Mouse (Mus musculus) midbrain, embryonic 12.5 days (tissue): ENCODE data around the gene Tenm3. TPM values are rescaled to one million over a fixed set of nuclear protein-coding genes. Genes with fewer than 3 reads are reported as not detected.

Experiments used
- ATAC-seq: fragments of 200-750 bp; cut with Nextera tagmentation; 2 replicates; pipeline ENCODE4 v1.8.0; 2017; ENCODE audit warnings: low read depth, moderate TSS enrichment, moderate library complexity; ENCODE audit not compliant: low FRiP score
- H3K27ac ChIP-seq: fragments of 300-500 bp; sonication (generic); replicated peaks from 2 replicates; pipeline ENCODE4 v1.5.1; 2016; ENCODE audit warnings: mild to moderate bottlenecking
- H3K27me3 ChIP-seq: fragments of 300-500 bp; sonication (generic); 2 replicates; pipeline ENCODE4 v1.6.1; 2016; ENCODE audit warnings: mild to moderate bottlenecking
- H3K36me3 ChIP-seq: fragments of 300-500 bp; sonication (generic); 2 replicates; pipeline ENCODE4 v1.6.1; 2016
- H3K4me1 ChIP-seq: fragments of 300-500 bp; sonication (generic); 2 replicates; pipeline ENCODE4 v1.6.1; 2016
- H3K4me2 ChIP-seq: fragments of 300-500 bp; sonication (generic); replicated peaks from 2 replicates; pipeline ENCODE4 v1.6.1; 2016; ENCODE audit warnings: mild to moderate bottlenecking, moderate library complexity
- H3K4me3 ChIP-seq: fragments of 300-500 bp; sonication (generic); 2 replicates; pipeline ENCODE4 v1.5.1; 2016; ENCODE audit warnings: mild to moderate bottlenecking
- H3K9ac ChIP-seq: fragments of 300-500 bp; sonication (generic); replicated peaks from 2 replicates; pipeline ENCODE4 v1.6.1; 2016; ENCODE audit warnings: mild to moderate bottlenecking, moderate library complexity
- H3K9me3 ChIP-seq: fragments of 300-500 bp; sonication (generic); 2 replicates; pipeline ENCODE4 v1.6.1; 2016; ENCODE audit warnings: mild to moderate bottlenecking
- WGBS: fragments of 180-500 bp; shearing (Covaris S2); methylation state at CpG from one replicate; pipeline ENCODE4 v1.1.7; 2016; 5-methylcytosine and 5-hydroxymethylcytosine counted together
- polyA plus RNA-seq: library from polyadenylated mRNA; unstranded; fragments of >200 nt; fragmentation: Nextera tagmentation; extraction: Ambion mirVana; gene quantifications from 2 replicates; pipeline ENCODE4 v1.2.1, GENCODE M21; 2016

Gene Tenm3
- polyA plus RNA-seq, 1 experiment from 2014 or later: 63.9 TPM

GRCm38 (mm10) chr8:48458373-48458772 is 385.4 kb downstream of the Tenm3 start:
- Histone ChIP-seq H3K4me1 (peaks cover 37% of the 10 kb centered on the region), H3K36me3 (no peaks in the 10 kb centered on the region), H3K27ac (peak overlapping the region; percentile 64), H3K9ac (no peak overlapping the region), H3K4me2 (peak overlapping the region; percentile 24), H3K27me3 (peaks cover 15% of the 10 kb centered on the region), H3K4me3 (no peak overlapping the region), H3K9me3 (no peaks in the 10 kb centered on the region)
- WGBS: 6% methylated on average over 5 of the region's 5 CpGs
- ATAC-seq: peak; percentile 84

- Histone ChIP-seq H3K4me3 (no peak overlapping the region), H3K9ac (peak overlapping the region; percentile 26; the same call in 1 of the 2 replicates)
- WGBS: 16% methylated on average over 22 of the region's 22 CpGs
Measured at GRCm38 (mm10) chr8:48456328-48457124, 387.2 kb downstream of the Tenm3 start.

GRCm38 (mm10) chr8:48451247-48451635 is 392.5 kb downstream of the Tenm3 start:
- no peak overlapping the region for H3K4me3 ChIP-seq
- H3K9me3 ChIP-seq: no peaks in the 10 kb centered on the region
- H3K9ac ChIP-seq: no peak overlapping the region
- peak; percentile 42; the same call in 1 of the 2 replicates for ATAC-seq
- H3K27ac ChIP-seq: no peak overlapping the region; the same call in 1 of the 2 replicates
- H3K4me1 ChIP-seq: peaks cover 36% of the 10 kb centered on the region
- H3K36me3 ChIP-seq: no peaks in the 10 kb centered on the region
- H3K4me2 ChIP-seq: peak overlapping the region; percentile 32
- 18% methylated on average over 7 of the region's 7 CpGs for WGBS
- peaks cover 7% of the 10 kb centered on the region; the same call in 1 of the 2 replicates for H3K27me3 ChIP-seq

More at GRCm38 (mm10) chr8:48456328-48457124, 387.2 kb downstream of the Tenm3 start:
- Histone ChIP-seq H3K36me3 (no peaks in the 10 kb centered on the region), H3K4me1 (peaks cover 37% of the 10 kb centered on the region), H3K27me3 (peaks cover 11% of the 10 kb centered on the region; the same call in 1 of the 2 replicates), H3K9me3 (no peaks in the 10 kb centered on the region), H3K27ac (peak overlapping the region; percentile 63; the same call in 1 of the 2 replicates), H3K4me2 (peak overlapping the region; percentile 35)
- ATAC-seq: peak; percentile 45

GRCm38 (mm10) chr8:48450397-48451246 is 393.1 kb downstream of the Tenm3 start:
- peak; percentile 51 for ATAC-seq
- no peaks in the 10 kb centered on the region for H3K9me3 ChIP-seq
- H3K9ac ChIP-seq: no peak overlapping the region
- H3K36me3 ChIP-seq: no peaks in the 10 kb centered on the region
- peak overlapping the region; percentile 32 for H3K4me2 ChIP-seq
- peaks cover 7% of the 10 kb centered on the region; the same call in 1 of the 2 replicates for H3K27me3 ChIP-seq
- H3K4me1 ChIP-seq: peaks cover 30% of the 10 kb centered on the region
- 52% methylated on average over 23 of the region's 23 CpGs for WGBS
- no peak overlapping the region for H3K4me3 ChIP-seq
- H3K27ac ChIP-seq: no peak overlapping the region

- Histone ChIP-seq H3K27me3 (peaks cover 7% of the 10 kb centered on the region; the same call in 1 of the 2 replicates), H3K36me3 (no peaks in the 10 kb centered on the region), H3K9me3 (no peaks in the 10 kb centered on the region), H3K9ac (no peak overlapping the region), H3K4me2 (no peak overlapping the region), H3K4me1 (peaks cover 26% of the 10 kb centered on the region), H3K4me3 (no peak overlapping the region), H3K27ac (no peak overlapping the region)
- ATAC-seq: no peak
- WGBS: 4% methylated on average over 3 of the region's 3 CpGs
Measured at GRCm38 (mm10) chr8:48449625-48450024, 394.1 kb downstream of the Tenm3 start.

- no peak overlapping the region for H3K9ac ChIP-seq
- no peak overlapping the region for H3K27ac ChIP-seq
- H3K27me3 ChIP-seq: peaks cover 10% of the 10 kb centered on the region
- WGBS: 96% methylated on average over 4 of the region's 4 CpGs
- H3K4me1 ChIP-seq: peaks cover 17% of the 10 kb centered on the region
- H3K36me3 ChIP-seq: no peaks in the 10 kb centered on the region
- no peak overlapping the region for H3K4me3 ChIP-seq
- no peaks in the 10 kb centered on the region for H3K9me3 ChIP-seq
- H3K4me2 ChIP-seq: no peak overlapping the region
- ATAC-seq: no peak
Measured at GRCm38 (mm10) chr8:48445690-48446089, 398.1 kb downstream of the Tenm3 start.

DNA sequence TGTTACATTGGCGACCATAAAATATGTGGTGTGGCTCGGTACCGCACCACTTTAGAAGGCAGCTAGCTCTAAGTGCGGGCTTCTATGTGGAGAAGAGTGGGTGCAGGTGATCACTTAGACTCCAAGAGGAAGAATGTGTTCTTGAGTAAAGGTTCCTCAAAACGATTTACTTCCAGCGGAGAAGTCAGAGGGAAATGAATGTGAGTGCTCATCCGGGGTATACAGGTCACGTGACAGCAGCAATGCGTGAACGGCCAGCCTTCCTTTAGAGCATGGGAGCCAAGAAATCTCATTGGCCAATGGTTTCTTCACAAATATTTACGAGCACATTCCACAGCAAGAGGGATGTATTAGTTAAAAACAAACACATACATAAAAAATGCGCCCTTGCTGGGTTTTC is 404.3 kb downstream of the Tenm3 start:
- peaks cover 12% of the 10 kb centered on the region for H3K27me3 ChIP-seq
- H3K36me3 ChIP-seq: no peaks in the 10 kb centered on the region
- H3K9ac ChIP-seq: no peak overlapping the region
- H3K27ac ChIP-seq: no peak overlapping the region
- H3K4me1 ChIP-seq: peaks cover 20% of the 10 kb centered on the region
- H3K4me2 ChIP-seq: no peak overlapping the region
- H3K9me3 ChIP-seq: no peaks in the 10 kb centered on the region
- 85% methylated on average over 12 of the region's 12 CpGs for WGBS
- no peak overlapping the region for H3K4me3 ChIP-seq
- ATAC-seq: no peak

GRCm38 (mm10) chr8:48437523-48438207 is 406.1 kb downstream of the Tenm3 start:
- H3K27ac ChIP-seq: peak overlapping the region; percentile 22; the same call in 1 of the 2 replicates
- peak overlapping the region; percentile 37 for H3K4me2 ChIP-seq
- ATAC-seq: peak; percentile 70; the same call in 1 of the 2 replicates
- no peaks in the 10 kb centered on the region for H3K36me3 ChIP-seq
- no peak overlapping the region for H3K9ac ChIP-seq
- peaks cover 20% of the 10 kb centered on the region for H3K4me1 ChIP-seq
- no peaks in the 10 kb centered on the region for H3K9me3 ChIP-seq
- peaks cover 7% of the 10 kb centered on the region for H3K27me3 ChIP-seq
- 15% methylated on average over 16 of the region's 16 CpGs for WGBS
- no peak overlapping the region for H3K4me3 ChIP-seq

- no peaks in the 10 kb centered on the region for H3K27me3 ChIP-seq
- no peaks in the 10 kb centered on the region for H3K9me3 ChIP-seq
- no peak overlapping the region for H3K4me2 ChIP-seq
- 87% methylated on average over 11 of the region's 11 CpGs for WGBS
- no peak overlapping the region for H3K27ac ChIP-seq
- no peaks in the 10 kb centered on the region for H3K36me3 ChIP-seq
- ATAC-seq: no peak
- H3K9ac ChIP-seq: no peak overlapping the region
- H3K4me1 ChIP-seq: no peaks in the 10 kb centered on the region
- no peak overlapping the region for H3K4me3 ChIP-seq
Measured at GRCm38 (mm10) chr8:48425101-48425500, 418.6 kb downstream of the Tenm3 start.

GRCm38 (mm10) chr8:48417714-48418113 is 426.0 kb downstream of the Tenm3 start:
- H3K36me3 ChIP-seq: peaks cover 17% of the 10 kb centered on the region; the same call in 1 of the 2 replicates
- 59% methylated on average over 11 of the region's 11 CpGs for WGBS
- H3K9me3 ChIP-seq: no peaks in the 10 kb centered on the region
- no peak overlapping the region for H3K4me3 ChIP-seq
- H3K27me3 ChIP-seq: no peaks in the 10 kb centered on the region
- no peak overlapping the region for H3K27ac ChIP-seq
- 0 out of 2 replicates have a peak, but pooled peaks have one; percentile 49 for ATAC-seq
- no peak overlapping the region for H3K9ac ChIP-seq
- no peak overlapping the region for H3K4me2 ChIP-seq
- no peaks in the 10 kb centered on the region; the same call in 1 of the 2 replicates for H3K4me1 ChIP-seq

- Histone ChIP-seq H3K27me3 (no peaks in the 10 kb centered on the region), H3K4me3 (no peak overlapping the region), H3K4me1 (no peaks in the 10 kb centered on the region), H3K9me3 (peaks cover 10% of the 10 kb centered on the region), H3K4me2 (no peak overlapping the region), H3K36me3 (peaks cover 22% of the 10 kb centered on the region), H3K27ac (no peak overlapping the region), H3K9ac (no peak overlapping the region)
- no peak for ATAC-seq
- 96% methylated on average over 8 of the region's 8 CpGs for WGBS
Measured at GRCm38 (mm10) chr8:48410916-48411315, 432.8 kb downstream of the Tenm3 start.
